Mouse (Mus musculus) embryonic facial prominence, embryonic 10.5 days (tissue): ENCODE results near the gene Enc1. TPM values are rescaled to one million over a fixed set of nuclear protein-coding genes. Genes with fewer than 3 reads are reported as not detected.

Experiments
- DNase-seq: peaks from one replicate; pipeline ENCODE4 v3.0.0-alpha.2; 2017; ENCODE audit warnings: low spot score
- H3K27ac ChIP-seq: fragments of 300-500 bp; sonication (generic); replicated peaks from 2 replicates; pipeline ENCODE4 v1.5.1; 2016; ENCODE audit warnings: mild to moderate bottlenecking
- H3K27me3 ChIP-seq: fragments of 300-500 bp; sonication (generic); replicated peaks from 2 replicates; pipeline ENCODE4 v1.6.1; 2016; ENCODE audit warnings: low read depth, mild to moderate bottlenecking; ENCODE audit not compliant: poor library complexity, severe bottlenecking
- H3K36me3 ChIP-seq: fragments of 300-500 bp; sonication (generic); replicated peaks from 2 replicates; pipeline ENCODE4 v1.6.1; 2016; ENCODE audit warnings: mild to moderate bottlenecking, moderate library complexity
- H3K4me1 ChIP-seq: fragments of 300-500 bp; sonication (generic); 2 replicates; pipeline ENCODE4 v1.6.1; 2016
- H3K4me3 ChIP-seq: fragments of 300-500 bp; sonication (generic); 2 replicates; pipeline ENCODE4 v1.5.1; 2016; ENCODE audit warnings: mild to moderate bottlenecking, moderate library complexity
- H3K9me3 ChIP-seq: fragments of 300-500 bp; sonication (generic); 2 replicates; pipeline ENCODE4 v1.6.1; 2016; ENCODE audit warnings: mild to moderate bottlenecking
- WGBS: fragments of 180-500 bp; shearing (Covaris S2); methylation state at CpG from one replicate; pipeline ENCODE4 v1.1.7; 2016; 5-methylcytosine and 5-hydroxymethylcytosine counted together
- polyA plus RNA-seq: library from polyadenylated mRNA; unstranded; fragments of >200 nt; fragmentation: Nextera tagmentation; extraction: Ambion mirVana; gene quantifications from 2 replicates; pipeline ENCODE4 v1.2.1, GENCODE M21; 2016

Gene Enc1
- polyA plus RNA-seq, 1 experiment from 2014 or later = 5.6 TPM

- H3K27me3 ChIP-seq = peaks cover 53% of the 10 kb centered on the region
- 5% methylated on average over 9 of the region's 9 CpGs for WGBS
Observed at GRCm38 (mm10) chr13:97282911-97283281, 42.0 kb downstream of the Enc1 start.

GRCm38 (mm10) chr13:97287046-97287445, 46.1 kb downstream of the Enc1 start:
- H3K27ac ChIP-seq = no peak overlapping the region
- H3K9me3 ChIP-seq = no peaks in the 10 kb centered on the region
- no peaks in the 10 kb centered on the region for H3K36me3 ChIP-seq
- peaks cover 25% of the 10 kb centered on the region for H3K4me1 ChIP-seq
- no peak overlapping the region for H3K4me3 ChIP-seq
- no peak for DNase-seq
- WGBS = 95% methylated on average over 3 of the region's 3 CpGs
- peaks cover 51% of the 10 kb centered on the region for H3K27me3 ChIP-seq

More at GRCm38 (mm10) chr13:97282911-97283281, 42.0 kb downstream of the Enc1 start:
- H3K9me3 ChIP-seq = no peaks in the 10 kb centered on the region
- peak overlapping the region; percentile 47; the same call in 1 of the 2 replicates for H3K4me3 ChIP-seq
- H3K4me1 ChIP-seq = peaks cover 15% of the 10 kb centered on the region
- H3K36me3 ChIP-seq = no peaks in the 10 kb centered on the region
- no peak overlapping the region for H3K27ac ChIP-seq
- DNase-seq = no peak

- H3K27ac ChIP-seq = peak overlapping the region; percentile 72; the same call in 1 of the 2 replicates
- no peak for DNase-seq
- peaks cover 32% of the 10 kb centered on the region for H3K4me1 ChIP-seq
- WGBS = 34% methylated on average over 3 of the region's 3 CpGs
- H3K27me3 ChIP-seq = peaks cover 27% of the 10 kb centered on the region
- no peaks in the 10 kb centered on the region for H3K9me3 ChIP-seq
- H3K4me3 ChIP-seq = no peak overlapping the region
- no peaks in the 10 kb centered on the region for H3K36me3 ChIP-seq
Observed at GRCm38 (mm10) chr13:97290747-97291146, 49.8 kb downstream of the Enc1 start.

- 80% methylated on average over 17 of the region's 17 CpGs for WGBS
- Histone ChIP-seq H3K4me3 (no peak overlapping the region), H3K27ac (peak overlapping the region; percentile 72), H3K27me3 (peaks cover 27% of the 10 kb centered on the region), H3K36me3 (no peaks in the 10 kb centered on the region), H3K9me3 (no peaks in the 10 kb centered on the region), H3K4me1 (peaks cover 35% of the 10 kb centered on the region)
- DNase-seq = no peak
Observed at GRCm38 (mm10) chr13:97291354-97291753, 50.4 kb downstream of the Enc1 start.

GRCm38 (mm10) chr13:97292026-97292425, 51.1 kb downstream of the Enc1 start:
- WGBS = 42% methylated on average over 8 of the region's 8 CpGs

GRCm38 (mm10) chr13:97292451-97293245, 51.7 kb downstream of the Enc1 start:
- Histone ChIP-seq H3K27me3 (peaks cover 21% of the 10 kb centered on the region), H3K27ac (peak overlapping the region; percentile 24; the same call in 1 of the 2 replicates), H3K4me1 (peaks cover 38% of the 10 kb centered on the region), H3K9me3 (no peaks in the 10 kb centered on the region), H3K4me3 (peak overlapping the region; percentile 20; the same call in 1 of the 2 replicates), H3K36me3 (no peaks in the 10 kb centered on the region)
- DNase-seq = no peak
- 17% methylated on average over 12 of the region's 12 CpGs for WGBS

More at GRCm38 (mm10) chr13:97292026-97292425, 51.1 kb downstream of the Enc1 start:
- Histone ChIP-seq H3K9me3 (no peaks in the 10 kb centered on the region), H3K4me1 (peaks cover 35% of the 10 kb centered on the region), H3K4me3 (no peak overlapping the region), H3K27me3 (peaks cover 21% of the 10 kb centered on the region), H3K36me3 (no peaks in the 10 kb centered on the region), H3K27ac (peak overlapping the region; percentile 24; the same call in 1 of the 2 replicates)
- peak; percentile 48 for DNase-seq

- peak overlapping the region; percentile 61; the same call in 1 of the 2 replicates for H3K27ac ChIP-seq
Observed at GRCm38 (mm10) chr13:97295101-97295852, 54.4 kb downstream of the Enc1 start.

GRCm38 (mm10) chr13:97295853-97296219, 54.9 kb downstream of the Enc1 start:
- Histone ChIP-seq H3K27ac (peak overlapping the region; percentile 61; the same call in 1 of the 2 replicates), H3K9me3 (no peaks in the 10 kb centered on the region), H3K27me3 (peaks cover 20% of the 10 kb centered on the region), H3K4me1 (peaks cover 37% of the 10 kb centered on the region), H3K4me3 (no peak overlapping the region), H3K36me3 (no peaks in the 10 kb centered on the region)
- no peak for DNase-seq
- 82% methylated on average over 11 of the region's 11 CpGs for WGBS

More at GRCm38 (mm10) chr13:97295101-97295852, 54.4 kb downstream of the Enc1 start:
- Histone ChIP-seq H3K4me3 (no peak overlapping the region), H3K36me3 (no peaks in the 10 kb centered on the region), H3K4me1 (peaks cover 40% of the 10 kb centered on the region), H3K27me3 (peaks cover 21% of the 10 kb centered on the region), H3K9me3 (no peaks in the 10 kb centered on the region)
- no peak for DNase-seq
- 57% methylated on average over 9 of the region's 9 CpGs for WGBS

GRCm38 (mm10) chr13:97296281-97296680, 55.4 kb downstream of the Enc1 start:
- Histone ChIP-seq H3K4me3 (no peak overlapping the region), H3K36me3 (no peaks in the 10 kb centered on the region), H3K27ac (no peak overlapping the region), H3K27me3 (peaks cover 16% of the 10 kb centered on the region), H3K4me1 (peaks cover 32% of the 10 kb centered on the region), H3K9me3 (no peaks in the 10 kb centered on the region)
- WGBS = 89% methylated on average over 8 of the region's 8 CpGs
- no peak for DNase-seq

- Histone ChIP-seq H3K27me3 (peaks cover 12% of the 10 kb centered on the region; the same call in 1 of the 2 replicates), H3K4me3 (no peak overlapping the region), H3K9me3 (no peaks in the 10 kb centered on the region), H3K4me1 (peaks cover 28% of the 10 kb centered on the region), H3K36me3 (no peaks in the 10 kb centered on the region), H3K27ac (no peak overlapping the region)
- WGBS = 85% methylated on average over 5 of the region's 5 CpGs
- DNase-seq = no peak
Observed at GRCm38 (mm10) chr13:97296757-97297156, 55.9 kb downstream of the Enc1 start.

GRCm38 (mm10) chr13:97297418-97298050, 56.6 kb downstream of the Enc1 start:
- Histone ChIP-seq H3K36me3 (no peaks in the 10 kb centered on the region), H3K4me3 (no peak overlapping the region), H3K9me3 (no peaks in the 10 kb centered on the region), H3K4me1 (peaks cover 23% of the 10 kb centered on the region), H3K27ac (no peak overlapping the region), H3K27me3 (peaks cover 10% of the 10 kb centered on the region; the same call in 1 of the 2 replicates)
- DNase-seq = no peak
- whole genome bisulfite sequencing = 86% methylated on average over 14 of the region's 14 CpGs

- Histone ChIP-seq H3K4me3 (no peak overlapping the region), H3K9me3 (no peaks in the 10 kb centered on the region), H3K36me3 (no peaks in the 10 kb centered on the region), H3K27ac (no peak overlapping the region), H3K27me3 (no peaks in the 10 kb centered on the region), H3K4me1 (peaks cover 17% of the 10 kb centered on the region)
- DNase-seq = no peak
- WGBS = 90% methylated on average over 4 of the region's 4 CpGs
Observed at GRCm38 (mm10) chr13:97298896-97299295, 58.0 kb downstream of the Enc1 start.
